Mouse (Mus musculus): ENCODE measurements around the gene Gzmd. TPM values are rescaled to one million over a fixed set of nuclear protein-coding genes. Genes with fewer than 3 reads are reported as not detected.

Gzmd gene
- polyA plus RNA-seq, 1 experiment from 2014 or later, result not detected

DNA sequence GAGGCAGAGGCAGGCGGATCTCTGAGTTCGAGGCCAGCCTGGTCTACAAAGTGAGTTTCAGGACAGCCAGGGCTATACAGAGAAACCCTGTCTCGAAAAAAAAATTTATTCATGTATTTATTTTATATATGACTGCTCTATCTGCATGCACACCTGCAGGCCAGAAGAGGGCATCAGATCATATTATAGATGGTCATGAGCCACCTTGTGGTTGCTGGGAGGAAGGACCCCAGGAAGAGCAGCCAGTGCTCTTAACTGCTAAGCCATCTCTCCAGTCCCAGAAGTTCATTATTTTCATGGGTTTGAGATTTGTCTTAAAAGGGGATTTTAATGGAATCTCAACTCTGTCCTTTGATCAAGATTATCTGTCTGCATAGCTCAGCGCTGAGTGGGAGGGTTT, 33.5 kb downstream of the Gzmd start:
- H3K4me1 ChIP-seq (ENCODE audit: control insufficient read depth, insufficient read depth, low read length), result no peaks in the 10 kb centered on the region
- H3K27ac ChIP-seq (ENCODE audit: low read depth, low read length), result no peak overlapping the region
- no peaks in the 10 kb centered on the region for H3K9me3 ChIP-seq (ENCODE audit: control insufficient read depth, low read length)
- H3K27me3 ChIP-seq (ENCODE audit: control insufficient read depth, insufficient read depth, low read length), result no peaks in the 10 kb centered on the region
- H3K4me2 ChIP-seq (replicated peaks; ENCODE audit: low read depth, low read length), result no peak overlapping the region
- no peaks in the 10 kb centered on the region for H3K36me3 ChIP-seq (ENCODE audit: control insufficient read depth, insufficient read depth, low read length)
- WGBS, result 79% methylated on average over 4 of the region's 4 CpGs
- H3K4me3 ChIP-seq (ENCODE audit: low read length), result no peak overlapping the region
- H3K9ac ChIP-seq (ENCODE audit: low read depth, low read length), result no peak overlapping the region
- no peak for ATAC-seq (ENCODE audit: low FRiP score, low TSS enrichment)

DNA sequence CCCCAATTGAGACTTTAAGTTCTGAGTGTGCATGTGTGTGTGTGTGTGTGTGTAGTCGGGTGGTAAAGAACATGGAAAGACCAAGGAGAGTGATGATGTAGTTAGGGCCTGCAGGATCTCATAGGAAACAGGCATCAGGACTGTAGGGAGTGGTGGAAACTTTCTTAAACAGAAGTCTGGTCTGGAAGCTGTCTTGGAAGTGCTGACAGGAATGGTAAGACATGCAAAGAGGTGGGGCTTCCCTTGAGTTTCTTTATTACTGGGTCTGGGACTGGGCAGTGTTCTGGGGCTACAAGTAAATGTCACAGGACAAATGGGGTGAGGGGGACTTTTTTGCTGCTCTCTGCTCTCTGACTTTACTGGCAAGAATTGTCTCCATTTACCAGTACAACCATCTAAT, 34.8 kb downstream of the Gzmd start:
- H3K27ac ChIP-seq (ENCODE audit: low read depth, low read length), result no peak overlapping the region
- no peak overlapping the region for H3K9ac ChIP-seq (ENCODE audit: low read depth, low read length)
- no peak overlapping the region for H3K4me2 ChIP-seq (replicated peaks; ENCODE audit: low read depth, low read length)
- no peaks in the 10 kb centered on the region for H3K4me1 ChIP-seq (ENCODE audit: control insufficient read depth, insufficient read depth, low read length)
- no peak overlapping the region for H3K4me3 ChIP-seq (ENCODE audit: low read length)
- H3K27me3 ChIP-seq (ENCODE audit: control insufficient read depth, insufficient read depth, low read length), result no peaks in the 10 kb centered on the region
- H3K36me3 ChIP-seq (ENCODE audit: control insufficient read depth, insufficient read depth, low read length), result no peaks in the 10 kb centered on the region
- WGBS, result 94% methylated on average over 1 of the region's 1 CpGs
- no peak for ATAC-seq (ENCODE audit: low FRiP score, low TSS enrichment)
- no peaks in the 10 kb centered on the region for H3K9me3 ChIP-seq (ENCODE audit: control insufficient read depth, low read length)

DNA sequence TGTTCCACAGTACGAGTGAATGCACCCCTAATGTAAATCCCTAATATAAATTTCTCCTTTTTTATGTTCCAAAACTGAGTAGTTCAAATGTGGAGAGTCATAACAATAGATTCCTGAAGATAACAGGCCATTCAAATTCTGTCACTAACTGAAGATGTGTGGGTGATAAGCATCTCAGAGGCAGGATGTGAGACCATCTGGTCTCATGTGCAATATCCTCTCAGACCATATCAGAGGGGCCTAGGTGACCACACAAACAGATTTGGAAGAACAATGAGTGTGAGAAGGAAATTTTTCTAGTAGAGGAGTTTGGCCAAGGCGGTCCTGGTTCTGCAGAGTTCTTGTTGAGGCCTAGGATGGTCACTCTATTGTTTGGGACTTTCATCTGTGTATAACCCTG, 39.1 kb downstream of the Gzmd start:
- H3K27ac ChIP-seq (ENCODE audit: low read depth, low read length), result no peak overlapping the region
- ATAC-seq (ENCODE audit: low FRiP score, low TSS enrichment), result no peak
- 75% methylated on average over 2 of the region's 2 CpGs for WGBS
- no peaks in the 10 kb centered on the region for H3K36me3 ChIP-seq (ENCODE audit: control insufficient read depth, insufficient read depth, low read length)
- H3K9me3 ChIP-seq (ENCODE audit: control insufficient read depth, low read length), result no peaks in the 10 kb centered on the region
- H3K4me1 ChIP-seq (ENCODE audit: control insufficient read depth, insufficient read depth, low read length), result no peaks in the 10 kb centered on the region
- H3K9ac ChIP-seq (ENCODE audit: low read depth, low read length), result no peak overlapping the region
- H3K4me2 ChIP-seq (replicated peaks; ENCODE audit: low read depth, low read length), result no peak overlapping the region
- no peak overlapping the region for H3K4me3 ChIP-seq (ENCODE audit: low read length)
- no peaks in the 10 kb centered on the region for H3K27me3 ChIP-seq (ENCODE audit: control insufficient read depth, insufficient read depth, low read length)

DNA sequence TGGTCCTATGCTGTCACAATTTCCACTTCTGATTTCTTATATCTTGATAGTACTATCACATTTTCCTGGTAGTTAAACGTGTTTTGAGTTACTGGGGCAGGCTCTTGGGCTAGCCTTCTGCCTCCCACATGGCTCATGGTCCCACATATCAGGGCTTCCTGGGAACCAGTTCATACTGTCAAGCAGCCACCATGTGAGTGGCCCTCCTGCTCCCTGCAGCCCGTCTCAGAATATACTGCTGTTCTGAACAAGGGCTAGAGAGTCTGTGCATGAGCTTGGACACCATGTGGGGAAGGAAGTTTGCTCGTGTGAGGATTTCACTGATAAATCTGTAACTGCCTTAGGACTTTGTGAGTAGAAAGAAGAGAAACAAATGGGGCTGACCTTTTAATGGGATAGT, 45.7 kb downstream of the Gzmd start:
- no peak overlapping the region for H3K27ac ChIP-seq (ENCODE audit: low read depth, low read length)
- H3K9ac ChIP-seq (ENCODE audit: low read depth, low read length), result no peak overlapping the region
- no peaks in the 10 kb centered on the region for H3K36me3 ChIP-seq (ENCODE audit: control insufficient read depth, insufficient read depth, low read length)
- no peak for ATAC-seq (ENCODE audit: low FRiP score, low TSS enrichment)
- WGBS, result 82% methylated on average over 3 of the region's 3 CpGs
- H3K4me3 ChIP-seq (ENCODE audit: low read length), result no peak overlapping the region
- no peaks in the 10 kb centered on the region for H3K4me1 ChIP-seq (ENCODE audit: control insufficient read depth, insufficient read depth, low read length)
- H3K27me3 ChIP-seq (ENCODE audit: control insufficient read depth, insufficient read depth, low read length), result no peaks in the 10 kb centered on the region
- no peak overlapping the region for H3K4me2 ChIP-seq (replicated peaks; ENCODE audit: low read depth, low read length)
- no peaks in the 10 kb centered on the region for H3K9me3 ChIP-seq (ENCODE audit: control insufficient read depth, low read length)

DNA sequence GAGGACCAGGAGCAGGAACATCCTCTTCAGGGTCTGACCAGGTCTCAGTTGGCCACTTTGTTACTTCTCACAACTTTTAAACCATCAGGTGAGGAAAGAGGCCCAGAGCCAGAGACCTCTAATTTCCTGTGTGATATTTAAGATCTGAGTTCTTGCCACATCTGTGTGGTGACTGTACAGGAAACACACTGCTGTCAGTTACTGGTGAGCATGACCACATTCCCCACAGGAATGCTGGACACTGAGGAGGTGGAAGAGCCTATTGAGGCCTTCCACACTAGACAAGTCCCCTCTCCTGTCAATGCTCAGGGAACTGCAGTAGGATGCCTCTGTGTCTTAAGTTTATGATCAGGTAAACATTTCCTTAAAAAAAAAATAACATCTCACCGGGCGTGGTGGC, 47.2 kb downstream of the Gzmd start, which contains the start of gene Mcpt8:
Gene Mcpt8, minus strand, starts transcription at position 107 of the 400 bp plus-strand sequence.
- ATAC-seq (ENCODE audit: low FRiP score, low TSS enrichment), result no peak
- H3K36me3 ChIP-seq (ENCODE audit: control insufficient read depth, insufficient read depth, low read length), result no peaks in the 10 kb centered on the region
- 93% methylated on average over 2 of the region's 2 CpGs for WGBS
- no peak within 1 kb of the TSS for H3K4me3 ChIP-seq (ENCODE audit: low read length)
- no peak within 1 kb of the TSS for H3K27ac ChIP-seq (ENCODE audit: low read depth, low read length)
- no peaks in the 10 kb centered on the region for H3K9me3 ChIP-seq (ENCODE audit: control insufficient read depth, low read length)
- no peaks in the 10 kb centered on the region for H3K27me3 ChIP-seq (ENCODE audit: control insufficient read depth, insufficient read depth, low read length)
- no peaks in the 10 kb centered on the region for H3K4me1 ChIP-seq (ENCODE audit: control insufficient read depth, insufficient read depth, low read length)
- no peak within 1 kb of the TSS for H3K9ac ChIP-seq (ENCODE audit: low read depth, low read length)
- H3K4me2 ChIP-seq (replicated peaks; ENCODE audit: low read depth, low read length), result no peak within 1 kb of the TSS

DNA sequence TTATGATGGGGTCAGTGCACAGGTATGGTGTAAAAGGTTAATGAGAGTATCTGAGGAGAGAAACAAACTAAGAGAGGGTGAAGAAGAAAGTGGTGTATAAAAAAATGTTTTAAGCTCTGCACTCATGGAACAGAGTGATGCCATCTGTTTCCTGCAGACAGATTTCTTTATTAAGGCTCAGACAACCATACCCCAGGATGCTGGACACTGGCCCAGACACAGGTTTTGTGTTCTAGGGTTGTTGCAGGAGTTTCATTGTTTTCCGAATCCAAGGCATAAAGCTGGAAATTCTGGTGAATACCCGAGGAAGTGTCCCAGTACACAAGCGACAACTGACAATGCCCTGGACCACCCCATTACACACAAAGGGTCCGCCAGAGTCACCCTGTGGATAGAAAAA, 50.4 kb downstream of the Gzmd start:
- WGBS, result 94% methylated on average over 4 of the region's 4 CpGs
- no peaks in the 10 kb centered on the region for H3K4me1 ChIP-seq (ENCODE audit: control insufficient read depth, insufficient read depth, low read length)
- no peak overlapping the region for H3K4me3 ChIP-seq (ENCODE audit: low read length)
- H3K9ac ChIP-seq (ENCODE audit: low read depth, low read length), result no peak overlapping the region
- H3K9me3 ChIP-seq (ENCODE audit: control insufficient read depth, low read length), result no peaks in the 10 kb centered on the region
- H3K4me2 ChIP-seq (replicated peaks; ENCODE audit: low read depth, low read length), result no peak overlapping the region
- no peak for ATAC-seq (ENCODE audit: low FRiP score, low TSS enrichment)
- H3K36me3 ChIP-seq (ENCODE audit: control insufficient read depth, insufficient read depth, low read length), result no peaks in the 10 kb centered on the region
- H3K27ac ChIP-seq (ENCODE audit: low read depth, low read length), result no peak overlapping the region
- no peaks in the 10 kb centered on the region for H3K27me3 ChIP-seq (ENCODE audit: control insufficient read depth, insufficient read depth, low read length)

Small RNAs within 50 kb of the gene (microRNA-seq; reads per million reads assigned to microRNA genes)
- gene Mir6949, result not detected

Other genes starting within 250 kb of the Gzmd start
- 0.23 and 0.31 TPM in 2 replicates for gene Cbln3, start 248.2 kb downstream of the Gzmd start, polyA plus RNA-seq (2014; fragmentation: Nextera tagmentation; extraction: Ambion mirVana)
- gene Khnyn, start 247.7 kb downstream of the Gzmd start, polyA plus RNA-seq (2014; fragmentation: Nextera tagmentation; extraction: Ambion mirVana), result 7.0 and 9.7 TPM in 2 replicates
- 61.3 and 64.7 TPM in 2 replicates for gene Sdr39u1, start 232.3 kb downstream of the Gzmd start, polyA plus RNA-seq (2014; fragmentation: Nextera tagmentation; extraction: Ambion mirVana)
- gene Cma1, start 187.9 kb downstream of the Gzmd start, polyA plus RNA-seq (2014; fragmentation: Nextera tagmentation; extraction: Ambion mirVana), result 0.30 and 1.1 TPM in 2 replicates
- gene Cma2, start 181.6 kb downstream of the Gzmd start, polyA plus RNA-seq (2014; fragmentation: Nextera tagmentation; extraction: Ambion mirVana), result not detected in 2 replicates
- gene Mcpt1, start 114.6 kb downstream of the Gzmd start, polyA plus RNA-seq (2014; fragmentation: Nextera tagmentation; extraction: Ambion mirVana), result not detected in 2 replicates
- gene Mcpt9, start 102.1 kb downstream of the Gzmd start, polyA plus RNA-seq (2014; fragmentation: Nextera tagmentation; extraction: Ambion mirVana), result not detected in 2 replicates
- gene Mcpt2, start 90.6 kb downstream of the Gzmd start, polyA plus RNA-seq (2014; fragmentation: Nextera tagmentation; extraction: Ambion mirVana), result not detected in 2 replicates
- gene Mcpt4, start 70.3 kb downstream of the Gzmd start, polyA plus RNA-seq (2014; fragmentation: Nextera tagmentation; extraction: Ambion mirVana), result not detected in 2 replicates
- 0.40 and 0.53 TPM in 2 replicates for gene Mcpt8, start 47.3 kb downstream of the Gzmd start, polyA plus RNA-seq (2014; fragmentation: Nextera tagmentation; extraction: Ambion mirVana)
- gene Ctsg, start 30.0 kb downstream of the Gzmd start, polyA plus RNA-seq (2014; fragmentation: Nextera tagmentation; extraction: Ambion mirVana), result not detected in 2 replicates
- not detected in 2 replicates for gene Gzme, start 12.0 kb downstream of the Gzmd start, polyA plus RNA-seq (2014; fragmentation: Nextera tagmentation; extraction: Ambion mirVana)
- not detected in 2 replicates for gene Gzmg, start 27.0 kb upstream of the Gzmd start, polyA plus RNA-seq (2014; fragmentation: Nextera tagmentation; extraction: Ambion mirVana)
- gene Gzmn, start 42.0 kb upstream of the Gzmd start, polyA plus RNA-seq (2014; fragmentation: Nextera tagmentation; extraction: Ambion mirVana), result not detected in 2 replicates
- not detected in 2 replicates for gene Gzmf, start 78.8 kb upstream of the Gzmd start, polyA plus RNA-seq (2014; fragmentation: Nextera tagmentation; extraction: Ambion mirVana)
- not detected in 2 replicates for gene Gzmc, start 102.0 kb upstream of the Gzmd start, polyA plus RNA-seq (2014; fragmentation: Nextera tagmentation; extraction: Ambion mirVana)
- gene Gzmb, start 129.7 kb upstream of the Gzmd start, polyA plus RNA-seq (2014; fragmentation: Nextera tagmentation; extraction: Ambion mirVana), result 0.19 TPM in 1 of 2 replicates, not detected in the other
- 0.20 and 0.46 TPM in 2 replicates for gene Atp12a, start 232.5 kb upstream of the Gzmd start, polyA plus RNA-seq (2014; fragmentation: Nextera tagmentation; extraction: Ambion mirVana)